Mouse (Mus musculus) megakaryocyte, embryonic 14.5 days (primary cell): Measurements from ENCODE around the gene Hsdl2.

Experiments used
- FLI1 ChIP-seq: IDR thresholded peaks from 2 replicates; pipeline ENCODE4 v1.6.1; 2012; ENCODE audit warnings: low read length, inconsistent platforms, mixed read lengths
- GATA1 ChIP-seq: IDR thresholded peaks from 3 replicates; pipeline ENCODE4 v1.6.1; 2012; ENCODE audit warnings: mixed read lengths, low read length, inconsistent platforms, borderline replicate concordance

DNA sequence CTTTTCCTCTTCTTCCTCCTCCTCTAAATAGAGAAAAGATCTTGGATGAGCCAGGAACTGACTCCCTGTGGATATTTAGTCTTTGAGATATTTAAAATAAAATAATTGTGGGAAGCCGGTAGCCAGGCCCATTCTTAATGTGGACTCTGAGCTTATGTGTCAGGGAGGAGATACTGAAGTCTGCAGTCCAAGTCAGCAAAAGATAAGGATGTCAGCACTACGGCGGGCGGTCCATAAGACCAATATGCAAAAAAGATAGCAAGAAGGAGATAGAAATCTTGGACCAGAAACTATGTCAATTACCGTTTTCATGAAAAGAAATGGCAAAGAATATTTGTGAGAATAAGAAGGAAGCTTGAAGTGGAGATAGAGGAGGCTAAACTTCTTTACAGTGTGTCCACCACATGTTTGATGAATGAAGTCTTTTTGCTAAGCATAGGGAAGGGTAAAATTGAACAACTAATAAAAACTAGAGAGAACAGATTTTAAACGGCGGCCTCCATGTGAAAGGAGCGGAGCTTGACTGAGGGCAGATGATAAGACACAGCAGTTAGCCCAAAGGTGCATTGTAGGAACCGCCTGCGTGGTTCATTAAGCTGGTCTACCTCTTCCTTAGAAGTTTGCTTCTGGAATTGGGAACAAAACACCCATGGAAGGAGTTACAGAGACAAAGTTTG, 64.8 kb downstream of the Hsdl2 start:
- TF ChIP-seq GATA1 (no peak), FLI1 (no peak)
